Mouse (Mus musculus) neural tube, embryonic 12.5 days (tissue): ENCODE results near the gene Ier5. TPM values are rescaled to one million over a fixed set of nuclear protein-coding genes. Genes with fewer than 3 reads are reported as not detected.

Experiments
- ATAC-seq: fragments of 200-750 bp; cut with Nextera tagmentation; 2 replicates; pipeline ENCODE4 v1.8.0; 2017; ENCODE audit warnings: low read depth, mild to moderate bottlenecking, moderate TSS enrichment, moderate library complexity; ENCODE audit not compliant: low FRiP score
- H3K27ac ChIP-seq: fragments of 300-500 bp; sonication (generic); 2 replicates; pipeline ENCODE4 v1.5.1; 2016
- H3K27me3 ChIP-seq: fragments of 300-500 bp; sonication (generic); replicated peaks from 2 replicates; pipeline ENCODE4 v1.6.1; 2016; ENCODE audit warnings: mild to moderate bottlenecking
- H3K36me3 ChIP-seq: fragments of 300-500 bp; sonication (generic); 2 replicates; pipeline ENCODE4 v1.6.1; 2016; ENCODE audit warnings: mild to moderate bottlenecking
- H3K4me1 ChIP-seq: fragments of 300-500 bp; sonication (generic); 2 replicates; pipeline ENCODE4 v1.6.1; 2016
- H3K4me2 ChIP-seq: fragments of 300-500 bp; sonication (generic); replicated peaks from 2 replicates; pipeline ENCODE4 v1.6.1; 2016; ENCODE audit warnings: mild to moderate bottlenecking
- H3K4me3 ChIP-seq: fragments of 300-500 bp; sonication (generic); 2 replicates; pipeline ENCODE4 v1.5.1; 2016
- H3K9ac ChIP-seq: fragments of 300-500 bp; sonication (generic); 2 replicates; pipeline ENCODE4 v1.6.1; 2016; ENCODE audit warnings: mild to moderate bottlenecking
- H3K9me3 ChIP-seq: fragments of 300-500 bp; sonication (generic); 2 replicates; pipeline ENCODE4 v1.6.1; 2016; ENCODE audit warnings: mild to moderate bottlenecking
- WGBS: fragments of 180-500 bp; shearing (Covaris S2); methylation state at CpG from one replicate; pipeline ENCODE4 v1.1.7; 2016; 5-methylcytosine and 5-hydroxymethylcytosine counted together
- polyA plus RNA-seq: library from polyadenylated mRNA; unstranded; fragments of >200 nt; fragmentation: Nextera tagmentation; extraction: Ambion mirVana; gene quantifications from 2 replicates; pipeline ENCODE4 v1.2.1, GENCODE M21; 2016

Gene Ier5
- 18.9 and 23.2 TPM in 2 replicates for polyA plus RNA-seq

DNA sequence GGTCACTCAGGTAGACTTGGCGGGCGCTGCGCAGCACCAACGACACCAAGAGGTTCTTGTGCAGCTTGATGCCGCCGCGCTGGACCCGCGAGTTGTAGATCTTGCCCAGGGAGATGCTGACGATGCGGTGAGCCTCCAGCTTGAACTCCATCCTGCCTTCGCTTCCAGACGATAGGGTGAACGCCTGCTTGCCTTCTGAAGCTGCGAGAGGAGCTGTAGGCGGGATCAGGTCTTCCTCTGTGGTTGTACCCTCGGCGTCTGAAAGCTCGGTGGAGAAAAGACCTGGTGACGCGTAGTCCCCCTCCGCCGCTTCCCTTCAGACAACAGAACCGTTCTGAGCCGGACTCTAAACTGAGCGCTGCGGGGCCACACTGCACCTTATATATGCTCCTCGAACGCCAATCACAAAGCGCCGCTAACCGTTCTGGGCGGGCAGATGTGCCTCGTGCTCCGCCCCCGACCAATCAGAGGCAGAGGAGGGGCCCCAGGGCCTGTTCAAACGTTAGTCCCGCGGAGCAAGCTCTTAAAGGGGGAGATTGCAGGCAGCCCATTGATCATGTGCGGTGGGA, at the start of gene Ier5:
TSS of gene Ier5 (minus strand) at position 357 of the 569 bp plus-strand sequence.
- Histone ChIP-seq H3K4me2 (peak within 1 kb of the TSS; percentile 79), H3K27ac (peak within 1 kb of the TSS; percentile 69), H3K9me3 (no peaks in the 10 kb centered on the region), H3K27me3 (no peaks in the 10 kb centered on the region), H3K4me3 (peak within 1 kb of the TSS; percentile 100), H3K9ac (peak within 1 kb of the TSS; percentile 100), H3K36me3 (no peaks in the 10 kb centered on the region), H3K4me1 (peaks cover 8% of the 10 kb centered on the region; the same call in 1 of the 2 replicates)
- ATAC-seq, result peak; percentile 98
- WGBS, result under 1% methylated on average over 40 of the region's 40 CpGs

DNA sequence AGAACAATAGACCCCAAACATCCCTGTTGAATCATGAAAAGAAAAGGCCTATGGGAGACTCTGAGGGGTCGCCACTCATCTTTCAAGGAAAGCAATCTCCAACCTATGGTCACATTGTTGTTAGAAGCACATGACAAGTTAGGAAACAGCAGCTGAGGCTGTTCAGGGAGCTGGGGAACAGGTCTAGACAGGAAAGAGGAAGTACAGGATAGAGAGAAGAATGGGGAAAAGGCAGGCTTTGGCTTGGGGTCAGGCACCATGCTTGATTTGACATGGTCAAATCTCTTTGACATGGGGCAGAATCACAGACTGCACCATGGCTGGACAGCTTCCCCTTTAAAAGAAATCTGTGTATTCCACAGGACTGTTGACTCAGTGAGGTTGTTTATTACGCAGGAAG, 47.8 kb upstream of the Ier5 start:
- WGBS, result 85% methylated on average over 2 of the region's 2 CpGs
- Histone ChIP-seq H3K9me3 (no peaks in the 10 kb centered on the region), H3K36me3 (no peaks in the 10 kb centered on the region), H3K9ac (no peak overlapping the region), H3K27ac (no peak overlapping the region), H3K4me1 (no peaks in the 10 kb centered on the region), H3K4me3 (no peak overlapping the region), H3K4me2 (no peak overlapping the region), H3K27me3 (no peaks in the 10 kb centered on the region)
- ATAC-seq, result no peak

DNA sequence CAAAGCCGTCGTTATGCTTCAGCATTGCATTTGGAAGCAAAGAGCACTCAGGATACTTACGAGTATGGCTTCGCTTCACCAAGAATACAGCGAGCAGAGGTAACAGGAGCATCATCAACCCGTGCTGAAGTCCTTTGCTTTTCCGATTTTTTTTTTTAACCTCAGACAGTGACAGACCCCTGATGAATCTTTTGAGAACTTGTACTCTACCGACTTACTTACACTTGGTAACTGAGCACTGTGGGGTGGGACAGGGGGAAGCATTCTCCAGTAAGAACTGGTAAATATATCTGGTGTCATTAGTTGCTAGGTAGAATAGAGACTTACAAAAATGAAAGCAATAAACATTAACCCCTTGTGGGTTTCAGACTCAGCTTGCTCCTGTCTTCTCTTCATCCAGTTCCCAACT, 47.1 kb upstream of the Ier5 start, which contains the start of gene Mr1:
TSS of gene Mr1 (minus strand) at position 243 of the 409 bp plus-strand sequence.
- Histone ChIP-seq H3K4me3 (no peak within 1 kb of the TSS), H3K27me3 (no peaks in the 10 kb centered on the region), H3K4me2 (0 out of 2 replicates have a peak within 1 kb of the TSS, but pooled peaks have one; percentile 18), H3K36me3 (no peaks in the 10 kb centered on the region), H3K4me1 (no peaks in the 10 kb centered on the region), H3K9me3 (no peaks in the 10 kb centered on the region), H3K9ac (no peak within 1 kb of the TSS), H3K27ac (no peak within 1 kb of the TSS)
- 0 out of 2 replicates have a peak, but pooled peaks have one; percentile 37 for ATAC-seq
- WGBS, result 58% methylated on average over 8 of the region's 8 CpGs

DNA sequence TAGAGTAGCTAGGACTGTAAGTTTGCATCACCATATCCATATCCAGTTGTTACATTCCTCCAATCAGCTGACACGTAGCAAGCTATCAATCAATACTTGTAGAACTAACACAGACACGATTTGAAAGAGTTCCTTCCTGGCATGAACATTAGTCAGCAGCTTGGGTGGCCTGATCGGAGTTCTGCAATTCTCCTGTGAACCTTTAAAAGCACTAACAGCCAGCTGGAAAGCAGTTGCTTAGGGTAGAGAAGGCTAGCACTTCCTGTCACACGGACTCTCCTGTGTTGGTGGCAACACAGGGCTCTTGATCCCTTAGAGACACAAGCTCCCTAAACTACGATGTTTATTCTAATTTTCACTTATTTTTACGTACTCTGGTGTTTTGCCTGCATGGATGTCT, 46.2 kb upstream of the Ier5 start:
- WGBS, result 62% methylated on average over 6 of the region's 6 CpGs
- Histone ChIP-seq H3K4me1 (no peaks in the 10 kb centered on the region), H3K4me2 (no peak overlapping the region), H3K4me3 (no peak overlapping the region), H3K36me3 (no peaks in the 10 kb centered on the region), H3K9me3 (no peaks in the 10 kb centered on the region), H3K27ac (no peak overlapping the region), H3K27me3 (no peaks in the 10 kb centered on the region), H3K9ac (no peak overlapping the region)
- ATAC-seq, result no peak

DNA sequence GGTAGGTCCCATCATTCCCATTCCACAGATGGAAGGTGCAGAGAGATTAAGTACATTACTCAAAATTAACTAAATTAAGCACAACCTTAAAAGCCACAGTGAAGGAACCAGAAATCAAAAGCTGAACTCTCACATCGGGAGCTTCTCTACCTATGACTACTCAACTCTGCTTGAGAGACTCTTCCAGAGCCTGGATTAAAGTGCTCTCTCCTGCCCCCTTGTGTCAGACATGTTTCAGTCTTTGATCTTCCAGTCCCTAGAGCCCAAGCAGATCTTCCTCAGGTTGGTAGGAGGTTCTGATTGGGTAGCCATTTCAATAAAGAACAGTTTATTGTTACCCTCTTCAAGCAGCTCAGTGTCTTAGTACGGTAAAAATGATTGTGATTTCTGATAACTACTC, 40.6 kb upstream of the Ier5 start:
- no peak for ATAC-seq
- WGBS, result 80% methylated on average over 2 of the region's 2 CpGs

DNA sequence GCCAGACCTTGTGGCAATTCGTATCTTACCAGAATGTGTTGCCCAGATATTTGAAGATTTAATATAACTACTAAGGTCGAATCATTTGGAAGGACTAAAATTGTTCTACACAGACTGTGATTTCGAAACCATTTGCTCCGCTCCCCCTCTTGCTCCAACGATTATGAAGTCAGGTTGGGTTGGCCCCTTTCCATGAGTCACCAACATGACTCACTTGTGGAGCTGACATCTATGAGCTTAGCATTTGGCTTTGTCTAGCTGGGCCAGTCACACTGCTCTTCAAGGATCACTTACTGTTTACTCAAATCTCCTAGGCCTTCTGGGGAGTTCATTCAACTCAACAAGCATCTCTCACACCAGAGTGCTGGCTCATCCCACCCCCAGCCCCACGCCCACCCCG, 39.4 kb upstream of the Ier5 start:
- Histone ChIP-seq H3K9me3 (no peaks in the 10 kb centered on the region), H3K4me1 (no peaks in the 10 kb centered on the region), H3K27me3 (no peaks in the 10 kb centered on the region), H3K4me2 (no peak overlapping the region), H3K9ac (no peak overlapping the region), H3K4me3 (no peak overlapping the region), H3K36me3 (no peaks in the 10 kb centered on the region), H3K27ac (no peak overlapping the region)
- ATAC-seq, result no peak
- WGBS, result 89% methylated on average over 7 of the region's 7 CpGs

More for the DNA sequence above, 40.6 kb upstream of the Ier5 start:
- Histone ChIP-seq H3K4me2 (no peak overlapping the region), H3K36me3 (no peaks in the 10 kb centered on the region), H3K9me3 (no peaks in the 10 kb centered on the region), H3K9ac (no peak overlapping the region), H3K27ac (no peak overlapping the region), H3K27me3 (no peaks in the 10 kb centered on the region), H3K4me1 (no peaks in the 10 kb centered on the region), H3K4me3 (no peak overlapping the region)

DNA sequence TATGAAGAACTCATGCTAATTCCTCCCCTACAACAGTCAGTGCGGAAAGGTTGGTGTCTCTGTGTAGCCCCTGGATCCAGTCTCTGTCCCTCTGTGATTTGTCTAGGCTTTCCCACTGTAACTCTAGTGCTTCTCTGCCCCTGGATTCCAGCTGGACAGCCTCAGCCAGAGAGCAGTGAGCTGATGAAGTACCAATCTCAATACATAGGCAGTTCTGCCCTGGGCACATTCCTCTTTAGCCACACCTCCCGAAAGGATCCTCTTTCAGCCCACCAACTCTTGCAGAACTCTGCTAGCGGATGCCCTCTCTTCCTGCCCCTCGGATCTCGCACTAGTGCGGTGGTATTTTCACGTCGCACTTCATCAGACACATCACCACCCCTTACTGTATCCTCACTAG, 35.4 kb upstream of the Ier5 start:
- Histone ChIP-seq H3K4me1 (no peaks in the 10 kb centered on the region), H3K27me3 (no peaks in the 10 kb centered on the region), H3K4me2 (no peak overlapping the region), H3K4me3 (no peak overlapping the region), H3K9me3 (no peaks in the 10 kb centered on the region), H3K36me3 (no peaks in the 10 kb centered on the region), H3K9ac (no peak overlapping the region), H3K27ac (no peak overlapping the region)
- ATAC-seq, result no peak
- WGBS, result 58% methylated on average over 8 of the region's 8 CpGs

DNA sequence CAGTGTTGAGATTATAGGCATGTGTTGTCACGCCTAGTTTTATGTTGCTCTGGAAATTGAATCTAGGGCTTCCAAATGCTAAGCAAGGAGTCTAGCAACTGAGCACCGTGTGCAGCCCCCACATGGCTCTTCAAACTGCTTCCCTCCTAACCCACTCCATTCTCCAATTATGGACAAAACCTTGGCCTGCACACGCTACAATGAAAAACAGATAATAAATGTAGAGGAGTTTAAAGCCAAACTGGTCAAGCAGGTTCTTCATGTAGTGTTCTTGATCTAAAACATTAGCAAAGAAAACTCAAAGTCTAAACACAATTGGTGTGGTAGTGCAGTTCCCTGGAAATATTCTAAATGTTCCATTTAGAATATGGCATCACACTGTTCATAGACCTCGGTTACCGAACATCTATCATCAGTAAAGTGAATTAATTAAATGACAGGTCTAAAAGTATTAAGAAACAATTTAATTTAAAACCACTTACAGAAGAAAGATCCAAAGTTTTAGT, 28.0 kb upstream of the Ier5 start:
- no peak overlapping the region for H3K9ac ChIP-seq
- WGBS, result 90% methylated on average over 5 of the region's 5 CpGs

DNA sequence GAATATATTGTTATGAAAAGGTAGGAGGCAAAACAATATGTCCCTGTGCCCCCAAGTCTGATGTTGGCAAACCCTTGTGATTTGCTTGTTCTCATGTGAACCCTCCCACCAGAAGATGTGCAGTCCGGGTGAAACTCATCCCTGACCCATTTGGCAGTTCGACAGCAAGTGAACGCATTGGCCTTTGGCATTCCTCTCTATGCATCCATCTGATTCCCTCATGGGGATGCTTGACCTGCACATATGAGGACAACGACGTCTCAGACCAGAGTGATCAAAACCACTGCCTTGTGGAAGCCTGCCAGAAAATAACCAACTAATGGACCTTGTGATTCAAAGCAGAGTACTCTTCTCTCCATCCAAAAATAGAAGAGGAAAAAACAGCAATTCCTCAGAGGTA, 27.3 kb upstream of the Ier5 start:
- Histone ChIP-seq H3K4me3 (no peak overlapping the region), H3K9ac (no peak overlapping the region), H3K4me2 (no peak overlapping the region), H3K27me3 (no peaks in the 10 kb centered on the region), H3K4me1 (no peaks in the 10 kb centered on the region), H3K27ac (no peak overlapping the region), H3K9me3 (no peaks in the 10 kb centered on the region), H3K36me3 (no peaks in the 10 kb centered on the region)
- 85% methylated on average over 5 of the region's 5 CpGs for WGBS
- ATAC-seq, result no peak

More for the DNA sequence above, 28.0 kb upstream of the Ier5 start:
- Histone ChIP-seq H3K27ac (no peak overlapping the region), H3K4me3 (no peak overlapping the region), H3K27me3 (no peaks in the 10 kb centered on the region), H3K36me3 (no peaks in the 10 kb centered on the region), H3K4me1 (no peaks in the 10 kb centered on the region), H3K4me2 (no peak overlapping the region), H3K9me3 (no peaks in the 10 kb centered on the region)
- no peak for ATAC-seq

DNA sequence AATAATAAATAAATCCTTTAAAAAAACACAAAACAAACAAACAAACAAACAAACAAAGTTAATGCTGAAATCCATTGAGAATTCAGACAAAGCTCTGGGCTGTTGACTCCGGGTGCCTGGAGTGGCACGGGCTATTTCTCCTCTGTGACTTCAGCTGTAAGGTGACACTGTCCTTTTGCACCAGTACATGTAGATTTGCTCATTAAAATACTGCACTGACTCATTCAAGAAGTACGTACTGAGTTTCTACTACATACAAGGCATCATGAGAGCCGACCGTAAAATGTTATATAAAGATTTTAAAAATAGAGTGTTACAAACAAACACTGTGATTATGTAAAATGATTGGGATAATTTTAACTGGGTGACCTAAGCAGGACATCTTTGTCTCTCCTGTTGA, 25.0 kb upstream of the Ier5 start:
- Histone ChIP-seq H3K27ac (no peak overlapping the region), H3K4me1 (no peaks in the 10 kb centered on the region), H3K4me3 (no peak overlapping the region), H3K4me2 (no peak overlapping the region), H3K9me3 (no peaks in the 10 kb centered on the region), H3K36me3 (no peaks in the 10 kb centered on the region), H3K27me3 (no peaks in the 10 kb centered on the region), H3K9ac (no peak overlapping the region)
- ATAC-seq, result no peak
- 95% methylated on average over 5 of the region's 5 CpGs for WGBS

DNA sequence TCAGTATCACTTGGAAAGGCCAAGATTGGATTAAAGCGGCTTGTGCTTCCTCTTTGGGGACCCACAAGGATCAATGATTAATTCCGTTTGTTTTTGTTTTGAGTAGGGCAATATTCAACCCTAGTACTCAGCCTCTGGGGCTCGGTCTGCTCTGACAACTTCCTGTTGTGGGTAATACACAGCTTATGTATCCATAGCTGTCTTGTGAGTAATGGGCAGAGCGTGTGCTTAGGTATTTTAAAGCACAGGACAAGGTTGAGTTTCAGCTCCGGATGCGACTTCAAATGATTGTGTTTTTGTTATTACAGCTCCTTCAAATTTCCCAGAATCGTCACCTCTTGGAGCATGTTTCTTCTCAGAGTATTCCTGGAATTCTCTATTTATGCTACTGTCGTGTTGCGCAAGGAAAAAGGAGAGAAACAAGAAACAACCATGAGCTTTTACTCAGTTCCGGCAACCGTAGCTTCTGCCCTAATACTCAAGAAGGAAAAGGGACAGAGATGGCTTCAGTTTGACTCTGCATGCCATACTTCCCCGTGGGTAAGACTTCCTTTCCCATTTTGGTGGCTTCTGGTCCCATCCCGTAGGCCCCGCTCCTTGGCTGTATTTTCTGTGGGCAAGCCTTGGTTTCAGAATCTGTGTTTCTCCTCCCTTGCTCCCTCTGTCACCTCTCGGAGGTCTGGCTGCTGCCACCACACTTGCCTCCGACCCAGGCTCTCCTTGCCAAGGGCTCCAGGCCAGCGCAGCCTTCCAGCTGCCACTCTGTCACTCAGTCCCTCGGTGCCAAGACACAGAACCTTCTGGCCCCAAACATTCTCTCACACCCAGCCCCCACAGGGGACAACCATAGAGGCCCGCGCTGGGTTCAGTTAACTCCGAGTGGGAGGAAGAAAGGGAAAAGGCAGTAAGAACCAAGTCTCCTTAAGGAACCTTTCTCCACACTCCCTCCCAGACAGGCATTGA, 22.8 kb upstream of the Ier5 start:
- ATAC-seq, result no peak
- Histone ChIP-seq H3K4me3 (no peak overlapping the region), H3K4me1 (no peaks in the 10 kb centered on the region), H3K9me3 (no peaks in the 10 kb centered on the region), H3K27ac (no peak overlapping the region), H3K36me3 (no peaks in the 10 kb centered on the region), H3K27me3 (no peaks in the 10 kb centered on the region), H3K4me2 (no peak overlapping the region), H3K9ac (no peak overlapping the region)
- WGBS, result 87% methylated on average over 21 of the region's 21 CpGs

DNA sequence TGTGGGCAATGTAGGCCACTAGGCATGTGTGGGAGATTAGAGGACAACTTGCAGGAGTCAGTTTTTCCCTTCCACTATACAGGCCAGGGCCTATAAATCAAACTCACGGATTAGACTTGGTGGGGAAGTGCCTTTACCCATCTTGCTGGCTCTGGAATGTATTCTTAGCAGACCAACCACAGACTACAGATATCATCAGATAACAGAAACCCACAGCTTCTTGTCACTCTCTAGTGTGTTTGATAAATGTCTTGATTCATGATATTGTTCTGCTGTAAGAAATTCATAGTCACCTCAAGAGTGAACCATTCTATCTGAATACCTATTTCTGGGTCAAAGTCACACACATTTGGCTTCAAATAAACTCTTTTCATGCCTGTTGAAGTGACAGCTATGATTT, 20.3 kb upstream of the Ier5 start:
- no peak for ATAC-seq
- Histone ChIP-seq H3K4me3 (no peak overlapping the region), H3K36me3 (no peaks in the 10 kb centered on the region), H3K9me3 (no peaks in the 10 kb centered on the region), H3K27me3 (no peaks in the 10 kb centered on the region), H3K4me1 (no peaks in the 10 kb centered on the region), H3K4me2 (no peak overlapping the region), H3K9ac (no peak overlapping the region), H3K27ac (no peak overlapping the region)
- WGBS, result 70% methylated on average over 1 of the region's 1 CpGs
